Mouse (Mus musculus) kidney, embryonic 15.5 days (tissue): ENCODE measurements around the gene Igdcc3. TPM values are rescaled to one million over a fixed set of nuclear protein-coding genes. Genes with fewer than 3 reads are reported as not detected.

Experiments
- ATAC-seq: fragments of 200-750 bp; cut with Nextera tagmentation; replicated peaks from 2 replicates; pipeline ENCODE4 v1.8.0; 2017; ENCODE audit warnings: moderate TSS enrichment; ENCODE audit not compliant: low FRiP score
- H3K27ac ChIP-seq: fragments of 300-500 bp; sonication (generic); 2 replicates; pipeline ENCODE4 v1.5.1; 2015; ENCODE audit warnings: mild to moderate bottlenecking, inconsistent platforms
- H3K27me3 ChIP-seq: fragments of 300-500 bp; sonication (generic); 2 replicates; pipeline ENCODE4 v1.6.1; 2015; ENCODE audit warnings: inconsistent platforms
- H3K36me3 ChIP-seq: fragments of 300-500 bp; sonication (generic); 2 replicates; pipeline ENCODE4 v1.6.1; 2015; ENCODE audit warnings: inconsistent platforms
- H3K4me1 ChIP-seq: fragments of 300-500 bp; sonication (generic); 2 replicates; pipeline ENCODE4 v1.6.1; 2015; ENCODE audit warnings: inconsistent platforms
- H3K4me2 ChIP-seq: fragments of 300-500 bp; sonication (generic); 2 replicates; pipeline ENCODE4 v1.6.1; 2015; ENCODE audit warnings: moderate library complexity, mild to moderate bottlenecking, inconsistent platforms
- H3K4me3 ChIP-seq: fragments of 300-500 bp; sonication (generic); replicated peaks from 2 replicates; pipeline ENCODE4 v1.5.1; 2015; ENCODE audit warnings: mild to moderate bottlenecking, inconsistent platforms
- H3K9ac ChIP-seq: fragments of 300-500 bp; sonication (generic); 2 replicates; pipeline ENCODE4 v1.6.1; 2015; ENCODE audit warnings: mild to moderate bottlenecking, inconsistent platforms
- H3K9me3 ChIP-seq: fragments of 300-500 bp; sonication (generic); replicated peaks from 2 replicates; pipeline ENCODE4 v1.6.1; 2016; ENCODE audit warnings: inconsistent platforms
- WGBS: fragments of 180-500 bp; shearing (Covaris S2); methylation state at CpG from one replicate; pipeline ENCODE4 v1.1.7; 2015; ENCODE audit warnings: mixed read lengths; 5-methylcytosine and 5-hydroxymethylcytosine counted together
- polyA plus RNA-seq: library from polyadenylated mRNA; unstranded; fragments of >200 nt; fragmentation: Nextera tagmentation; extraction: Ambion mirVana; gene quantifications from 2 replicates; pipeline ENCODE4 v1.2.1, GENCODE M21; 2015

The Igdcc3 gene
- polyA plus RNA-seq, 1 experiment from 2014 or later = 4.2 TPM

DNA sequence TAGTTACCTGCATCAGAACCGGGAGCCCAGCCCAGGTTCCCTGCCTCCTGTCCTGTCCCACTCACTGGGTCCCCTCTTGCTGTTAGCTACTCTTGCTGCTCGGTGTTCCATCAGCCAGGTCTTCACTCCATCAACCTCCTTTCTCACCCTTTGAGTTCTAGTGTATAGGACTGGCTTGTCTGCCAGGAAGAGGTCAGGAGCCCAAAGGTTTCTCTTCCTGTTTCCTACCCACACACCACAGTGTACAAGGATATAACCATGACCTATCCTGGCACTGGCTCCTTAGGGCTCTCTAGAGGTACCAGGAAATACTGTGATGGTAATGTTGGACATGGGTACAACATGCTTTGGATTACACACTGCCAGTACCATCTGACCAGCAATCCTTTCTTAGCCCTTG lies 27.3 kb upstream of the Igdcc3 start:
- no peak overlapping the region for H3K4me2 ChIP-seq
- no peak for ATAC-seq
- H3K27me3 ChIP-seq = no peaks in the 10 kb centered on the region
- H3K4me3 ChIP-seq = no peak overlapping the region
- WGBS = 88% methylated on average over 2 of the region's 2 CpGs
- H3K4me1 ChIP-seq = peaks cover 10% of the 10 kb centered on the region
- no peak overlapping the region for H3K9ac ChIP-seq
- H3K9me3 ChIP-seq = no peaks in the 10 kb centered on the region
- H3K27ac ChIP-seq = no peak overlapping the region
- H3K36me3 ChIP-seq = peaks cover 2% of the 10 kb centered on the region; the same call in 1 of the 2 replicates

DNA sequence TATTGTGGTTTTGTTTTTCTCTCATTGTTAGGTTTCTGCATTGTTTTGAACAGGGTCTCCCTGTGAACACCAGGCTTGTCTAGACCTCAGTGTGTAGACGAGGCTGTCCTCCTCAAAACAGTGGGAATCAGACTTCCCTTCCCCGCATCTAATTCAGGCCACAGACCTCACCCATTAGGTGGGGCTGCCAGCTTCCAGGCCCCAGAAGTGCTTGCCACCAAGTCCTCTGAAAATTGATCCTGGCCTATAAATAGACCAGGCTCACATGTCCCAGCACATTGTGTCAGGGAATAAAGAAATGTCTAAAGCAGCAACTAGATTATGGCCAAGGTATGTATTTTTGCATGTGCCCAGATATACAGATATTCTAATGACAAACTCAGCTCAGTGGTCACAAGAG lies 25.1 kb upstream of the Igdcc3 start:
- 69% methylated on average over 2 of the region's 2 CpGs for WGBS
- Histone ChIP-seq H3K27ac (no peak overlapping the region), H3K4me1 (no peaks in the 10 kb centered on the region), H3K9me3 (no peaks in the 10 kb centered on the region), H3K36me3 (peaks cover 5% of the 10 kb centered on the region; the same call in 1 of the 2 replicates), H3K4me3 (no peak overlapping the region), H3K4me2 (no peak overlapping the region), H3K9ac (no peak overlapping the region), H3K27me3 (no peaks in the 10 kb centered on the region)
- ATAC-seq = no peak

DNA sequence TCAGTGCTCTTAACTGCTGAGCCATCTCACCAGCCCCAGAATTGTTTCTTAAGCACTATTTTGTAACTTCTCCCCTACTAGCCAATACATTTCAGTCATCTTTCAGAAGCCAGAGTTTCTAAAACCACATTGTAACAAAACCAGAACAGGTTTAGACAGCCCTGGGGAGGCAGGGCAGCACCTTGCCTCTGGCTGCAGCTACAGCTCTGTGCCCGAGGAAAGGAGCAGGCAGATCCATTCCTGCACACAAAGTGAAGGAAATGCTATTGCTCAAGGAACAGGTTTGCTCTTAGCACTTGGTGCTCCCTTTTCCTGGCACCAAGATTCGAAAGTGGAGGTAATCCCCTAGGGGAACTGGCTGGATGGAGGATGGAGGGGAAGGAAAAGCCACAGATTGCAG lies 23.5 kb upstream of the Igdcc3 start:
- ATAC-seq = no peak
- 64% methylated on average over 2 of the region's 2 CpGs for WGBS
- H3K36me3 ChIP-seq = peaks cover 5% of the 10 kb centered on the region; the same call in 1 of the 2 replicates
- H3K27ac ChIP-seq = no peak overlapping the region
- H3K9ac ChIP-seq = no peak overlapping the region
- H3K9me3 ChIP-seq = no peaks in the 10 kb centered on the region
- H3K4me2 ChIP-seq = no peak overlapping the region
- H3K27me3 ChIP-seq = peaks cover 13% of the 10 kb centered on the region
- no peak overlapping the region for H3K4me3 ChIP-seq
- 0 out of 2 replicates have a peak, but pooled peaks cover 2% of the 10 kb centered on the region for H3K4me1 ChIP-seq

DNA sequence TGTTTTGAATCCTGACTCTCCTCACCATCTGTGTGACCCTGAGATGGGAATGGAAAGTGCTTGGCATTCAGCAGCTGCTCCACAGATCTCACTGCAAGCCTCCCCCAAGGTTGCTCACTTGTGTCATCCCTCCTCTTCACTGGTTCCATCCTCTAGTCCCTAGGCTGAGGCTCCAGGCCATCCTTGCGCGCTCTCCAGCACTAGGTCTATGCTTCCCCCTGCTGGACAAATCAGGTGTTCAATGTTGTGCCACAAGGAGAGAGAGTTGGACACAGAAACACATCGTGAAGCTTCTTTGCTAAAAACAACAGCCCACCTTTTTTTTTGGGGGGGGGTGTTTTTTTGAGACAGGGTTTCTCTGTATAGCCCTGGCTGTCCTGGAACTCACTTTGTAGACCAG lies 20.1 kb upstream of the Igdcc3 start:
- 7% methylated on average over 3 of the region's 3 CpGs for WGBS
- H3K4me1 ChIP-seq = peaks cover 12% of the 10 kb centered on the region
- ATAC-seq = 0 out of 2 replicates have a peak, but pooled peaks have one; percentile 34
- H3K27me3 ChIP-seq = peaks cover 42% of the 10 kb centered on the region
- H3K36me3 ChIP-seq = peaks cover 11% of the 10 kb centered on the region; the same call in 1 of the 2 replicates
- no peaks in the 10 kb centered on the region for H3K9me3 ChIP-seq
- H3K4me2 ChIP-seq = no peak overlapping the region
- no peak overlapping the region for H3K9ac ChIP-seq
- H3K27ac ChIP-seq = no peak overlapping the region
- no peak overlapping the region for H3K4me3 ChIP-seq

DNA sequence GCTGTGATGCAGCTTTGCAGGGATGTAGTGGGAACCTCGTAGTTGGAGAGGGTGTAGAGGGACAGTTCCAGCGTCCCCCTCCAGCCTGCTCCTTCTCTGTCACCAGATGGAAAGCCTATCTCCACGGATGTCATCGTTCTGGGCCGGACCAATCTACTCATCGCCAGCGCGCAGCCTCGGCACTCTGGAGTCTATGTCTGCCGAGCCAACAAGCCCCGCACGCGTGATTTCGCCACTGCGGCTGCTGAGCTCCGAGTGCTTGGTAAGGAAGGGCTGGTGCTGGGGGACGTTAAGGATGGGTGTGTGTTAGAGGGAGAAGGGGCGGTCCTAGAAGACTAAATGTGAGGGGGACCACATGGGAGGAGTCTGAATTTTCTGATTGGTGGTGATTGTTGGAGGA lies 18.4 kb upstream of the Igdcc3 start:
- Histone ChIP-seq H3K9me3 (no peaks in the 10 kb centered on the region), H3K9ac (no peak overlapping the region), H3K4me2 (peak overlapping the region; percentile 31; the same call in 1 of the 2 replicates), H3K4me3 (peak overlapping the region; percentile 6; the same call in 1 of the 2 replicates), H3K4me1 (peaks cover 12% of the 10 kb centered on the region), H3K27ac (no peak overlapping the region), H3K36me3 (peaks cover 11% of the 10 kb centered on the region; the same call in 1 of the 2 replicates), H3K27me3 (peaks cover 42% of the 10 kb centered on the region)
- 20% methylated on average over 18 of the region's 18 CpGs for WGBS
- ATAC-seq = no peak

DNA sequence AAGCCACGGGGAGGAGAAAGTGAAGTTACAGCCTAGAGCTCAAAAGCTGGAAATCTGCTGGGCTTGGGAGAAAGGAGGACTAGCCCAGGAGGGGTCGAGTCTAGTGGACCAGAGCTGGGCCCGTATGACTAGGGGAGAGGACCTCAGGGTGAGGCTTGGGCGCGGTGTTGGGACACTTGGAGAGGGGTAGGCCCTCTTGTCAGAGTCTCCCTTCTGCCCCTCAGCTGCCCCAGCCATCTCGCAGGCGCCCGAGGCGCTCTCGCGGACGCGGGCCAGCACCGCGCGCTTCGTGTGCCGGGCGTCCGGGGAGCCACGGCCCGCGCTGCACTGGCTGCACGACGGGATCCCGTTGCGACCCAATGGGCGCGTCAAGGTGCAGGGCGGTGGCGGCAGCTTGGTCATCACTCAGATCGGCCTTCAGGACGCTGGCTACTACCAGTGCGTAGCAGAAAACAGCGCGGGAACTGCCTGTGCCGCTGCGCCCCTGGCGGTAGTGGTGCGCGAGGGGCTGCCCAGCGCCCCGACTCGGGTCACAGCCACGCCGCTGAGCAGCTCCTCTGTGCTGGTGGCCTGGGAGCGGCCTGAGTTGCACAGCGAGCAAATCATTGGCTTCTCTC lies 17.3 kb upstream of the Igdcc3 start:
- no peaks in the 10 kb centered on the region for H3K9me3 ChIP-seq
- ATAC-seq = peak; percentile 50; the same call in 1 of the 2 replicates
- H3K9ac ChIP-seq = peak overlapping the region; percentile 53
- no peak overlapping the region for H3K27ac ChIP-seq
- peaks cover 10% of the 10 kb centered on the region; the same call in 1 of the 2 replicates for H3K36me3 ChIP-seq
- H3K4me3 ChIP-seq = peak overlapping the region; percentile 48
- peak overlapping the region; percentile 95 for H3K4me2 ChIP-seq
- H3K4me1 ChIP-seq = peaks cover 21% of the 10 kb centered on the region
- 5% methylated on average over 48 of the region's 48 CpGs for WGBS
- H3K27me3 ChIP-seq = peaks cover 42% of the 10 kb centered on the region

GRCm38 (mm10) chr9:65128123-65128815 lies 12.7 kb upstream of the Igdcc3 start:
- Histone ChIP-seq H3K9ac (no peak overlapping the region), H3K27ac (no peak overlapping the region), H3K4me3 (peak overlapping the region; percentile 8), H3K4me2 (peak overlapping the region; percentile 48), H3K4me1 (peaks cover 17% of the 10 kb centered on the region), H3K36me3 (peaks cover 7% of the 10 kb centered on the region; the same call in 1 of the 2 replicates), H3K9me3 (no peaks in the 10 kb centered on the region), H3K27me3 (peaks cover 36% of the 10 kb centered on the region)
- ATAC-seq = no peak
- WGBS = 15% methylated on average over 25 of the region's 25 CpGs

DNA sequence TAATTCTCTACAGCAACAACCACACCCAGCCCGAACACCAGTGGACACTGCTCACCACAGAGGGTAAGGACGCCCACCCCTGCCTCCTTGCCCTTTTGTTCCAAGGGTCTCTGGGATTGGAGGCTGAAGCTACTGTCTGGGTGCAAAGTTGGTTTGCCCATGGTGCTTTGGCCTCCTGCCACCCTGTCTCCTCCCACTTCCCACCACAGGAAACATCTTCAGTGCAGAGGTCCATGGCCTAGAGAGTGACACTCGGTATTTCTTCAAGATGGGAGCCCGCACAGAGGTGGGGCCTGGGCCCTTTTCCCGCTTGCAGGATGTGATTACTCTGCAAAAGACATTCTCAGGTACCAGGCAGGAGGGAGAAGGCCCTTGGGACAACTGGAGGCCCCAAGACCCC lies 9.3 kb upstream of the Igdcc3 start:
- Histone ChIP-seq H3K27me3 (peaks cover 39% of the 10 kb centered on the region), H3K4me3 (no peak overlapping the region), H3K4me2 (no peak overlapping the region), H3K36me3 (peaks cover 7% of the 10 kb centered on the region), H3K4me1 (peaks cover 15% of the 10 kb centered on the region), H3K27ac (no peak overlapping the region), H3K9ac (no peak overlapping the region), H3K9me3 (no peaks in the 10 kb centered on the region)
- 72% methylated on average over 5 of the region's 5 CpGs for WGBS
- no peak for ATAC-seq

DNA sequence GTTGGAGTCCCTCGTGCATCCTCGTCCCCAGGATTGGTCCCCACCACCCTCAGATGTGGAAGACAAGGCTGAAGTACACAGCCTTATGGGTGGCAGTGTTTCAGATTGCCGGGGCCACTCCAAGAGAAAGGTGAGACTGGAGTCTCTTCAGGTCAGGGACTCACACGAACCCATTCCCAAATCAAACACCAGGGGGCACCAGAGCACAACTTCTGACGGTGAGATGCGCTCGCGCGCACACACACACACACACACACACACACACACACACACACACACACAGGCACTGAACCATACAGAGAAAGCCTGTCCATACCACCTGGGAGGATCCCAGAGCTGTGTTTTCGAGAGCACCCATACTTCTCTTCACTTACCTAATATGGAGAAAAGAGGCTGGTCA lies 7.2 kb upstream of the Igdcc3 start:
- no peaks in the 10 kb centered on the region for H3K9me3 ChIP-seq
- H3K4me3 ChIP-seq = no peak overlapping the region
- 3% methylated on average over 10 of the region's 10 CpGs for WGBS
- ATAC-seq = 0 out of 2 replicates have a peak, but pooled peaks have one; percentile 17
- peaks cover 6% of the 10 kb centered on the region for H3K4me1 ChIP-seq
- H3K27ac ChIP-seq = no peak overlapping the region
- no peak overlapping the region for H3K9ac ChIP-seq
- H3K36me3 ChIP-seq = peaks cover 7% of the 10 kb centered on the region
- peak overlapping the region; percentile 28; the same call in 1 of the 2 replicates for H3K4me2 ChIP-seq
- H3K27me3 ChIP-seq = peaks cover 45% of the 10 kb centered on the region

GRCm38 (mm10) chr9:65135126-65135525 lies 5.9 kb upstream of the Igdcc3 start:
- no peak for ATAC-seq
- Histone ChIP-seq H3K27ac (no peak overlapping the region), H3K4me1 (peaks cover 8% of the 10 kb centered on the region), H3K4me2 (no peak overlapping the region), H3K36me3 (peaks cover 7% of the 10 kb centered on the region), H3K9me3 (no peaks in the 10 kb centered on the region), H3K27me3 (peaks cover 55% of the 10 kb centered on the region), H3K4me3 (no peak overlapping the region), H3K9ac (no peak overlapping the region)
- WGBS = 74% methylated on average over 4 of the region's 4 CpGs

DNA sequence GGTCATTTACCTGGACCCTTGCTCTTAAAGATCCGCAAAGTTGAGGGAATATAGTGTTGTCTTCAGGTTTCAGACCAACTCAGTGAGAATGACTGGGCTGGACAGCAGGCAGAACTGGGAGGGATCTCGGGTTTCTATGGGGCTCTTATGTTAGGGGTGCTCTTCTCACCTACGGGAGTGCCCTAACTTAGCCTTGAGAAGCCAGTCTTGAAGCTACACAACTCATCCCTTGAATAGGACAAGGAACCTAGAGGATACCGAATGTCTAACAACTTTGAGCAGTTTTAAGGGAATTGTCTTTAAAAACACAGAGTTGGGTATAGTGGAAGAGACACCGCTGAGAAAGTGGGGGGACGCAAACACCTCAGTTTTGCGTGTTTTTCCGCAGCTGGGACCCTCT lies 498 bp upstream of the Igdcc3 start:
- H3K36me3 ChIP-seq = peaks cover 8% of the 10 kb centered on the region; the same call in 1 of the 2 replicates
- peak overlapping the region; percentile 88 for H3K9ac ChIP-seq
- no peaks in the 10 kb centered on the region for H3K9me3 ChIP-seq
- H3K4me3 ChIP-seq = peak overlapping the region; percentile 81
- H3K4me2 ChIP-seq = peak overlapping the region; percentile 98
- WGBS = 1% methylated on average over 8 of the region's 8 CpGs
- H3K27me3 ChIP-seq = peaks cover 46% of the 10 kb centered on the region
- peaks cover 22% of the 10 kb centered on the region for H3K4me1 ChIP-seq
- peak overlapping the region; percentile 91 for H3K27ac ChIP-seq
- ATAC-seq = no peak

DNA sequence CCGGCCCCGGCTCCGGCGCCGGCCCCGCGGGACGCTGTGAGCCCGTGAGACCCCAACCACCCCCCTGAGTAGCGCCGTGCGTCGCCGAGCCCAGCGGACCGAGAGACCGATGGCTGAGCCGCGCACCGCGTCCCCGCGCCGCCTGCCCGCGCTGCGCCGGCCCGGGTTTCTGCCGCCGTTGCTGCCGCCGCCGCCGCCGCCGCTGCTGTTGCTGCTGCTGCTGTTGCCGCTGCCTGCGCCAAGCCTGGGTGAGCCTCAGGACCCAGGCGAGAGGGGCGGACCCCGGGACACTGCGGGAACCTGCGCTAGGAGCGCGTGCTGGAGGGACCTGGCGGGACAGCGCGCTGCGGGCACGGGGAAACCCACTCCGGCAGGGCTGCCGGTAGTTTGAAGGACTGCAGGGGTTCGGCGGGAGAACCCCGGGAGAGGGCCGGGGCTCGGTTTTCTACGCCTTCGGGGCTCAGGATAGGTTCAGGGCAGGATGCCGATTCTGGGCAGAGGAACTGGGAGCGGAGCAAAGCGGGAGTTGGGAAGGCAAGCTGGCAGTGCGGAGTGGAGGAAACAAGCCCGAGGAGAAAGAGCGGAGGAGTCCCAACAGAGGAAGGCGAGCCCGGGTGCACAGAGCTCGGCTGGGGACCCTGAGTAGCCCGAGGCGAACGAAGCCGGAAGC lies 452 bp downstream of the Igdcc3 start:
- peak; percentile 72 for ATAC-seq
- H3K9ac ChIP-seq = peak overlapping the region; percentile 88
- peak overlapping the region; percentile 98 for H3K4me2 ChIP-seq
- peaks cover 12% of the 10 kb centered on the region; the same call in 1 of the 2 replicates for H3K36me3 ChIP-seq
- no peaks in the 10 kb centered on the region for H3K9me3 ChIP-seq
- peaks cover 22% of the 10 kb centered on the region for H3K4me1 ChIP-seq
- H3K27me3 ChIP-seq = peaks cover 37% of the 10 kb centered on the region
- H3K4me3 ChIP-seq = peak overlapping the region; percentile 81
- WGBS = under 1% methylated on average over 73 of the region's 73 CpGs
- H3K27ac ChIP-seq = peak overlapping the region; percentile 91
